Mouse (Mus musculus) splenic B cell, adult 2 months (primary cell): Measurements from ENCODE around the gene E130114P18Rik.

Source experiments
- DNase-seq: peaks from one replicate; pipeline ENCODE4 v3.0.0-alpha.2; 2011; ENCODE audit warnings: low read depth, low spot score
- H3K27me3 ChIP-seq: 2 replicates; pipeline ENCODE4 v1.6.1; 2012; ENCODE audit warnings: mild to moderate bottlenecking, low read length, moderate library complexity, mixed read lengths; ENCODE audit not compliant: control insufficient read depth, poor library complexity, insufficient read depth, severe bottlenecking
- H3K36me3 ChIP-seq: 2 replicates; pipeline ENCODE4 v1.6.1; 2012; ENCODE audit warnings: mild to moderate bottlenecking, low read length, moderate library complexity, mixed read lengths; ENCODE audit not compliant: control insufficient read depth, poor library complexity, insufficient read depth, severe bottlenecking

E130114P18Rik gene

GRCm38 (mm10) chr4:97564656-97565055 lies 213.2 kb downstream of the E130114P18Rik start:
- Histone ChIP-seq H3K36me3 (no peaks in the 10 kb centered on the region), H3K27me3 (no peaks in the 10 kb centered on the region)
- DNase-seq, result peak; percentile 76

DNA sequence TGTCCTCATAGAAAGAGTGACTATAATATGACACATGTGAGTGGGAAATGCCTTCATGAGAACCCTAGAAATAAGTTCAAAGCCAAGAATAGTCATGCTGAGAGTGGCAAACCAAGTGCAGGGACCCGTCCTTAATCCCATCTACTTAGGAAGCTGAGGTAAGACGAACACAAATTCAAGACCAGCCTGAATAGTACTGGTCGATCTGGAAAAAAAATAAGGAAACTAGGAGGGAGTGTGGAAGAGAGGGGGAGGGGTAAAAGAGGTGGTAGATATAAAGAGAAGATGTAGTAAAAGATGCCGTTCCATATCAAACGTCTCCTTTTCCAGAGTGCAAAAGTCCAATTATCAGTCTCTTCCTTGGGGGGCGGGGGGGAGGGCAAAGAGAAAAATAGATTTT lies 213.7 kb downstream of the E130114P18Rik start:
- no peak for DNase-seq
- H3K36me3 ChIP-seq, result no peaks in the 10 kb centered on the region

DNA sequence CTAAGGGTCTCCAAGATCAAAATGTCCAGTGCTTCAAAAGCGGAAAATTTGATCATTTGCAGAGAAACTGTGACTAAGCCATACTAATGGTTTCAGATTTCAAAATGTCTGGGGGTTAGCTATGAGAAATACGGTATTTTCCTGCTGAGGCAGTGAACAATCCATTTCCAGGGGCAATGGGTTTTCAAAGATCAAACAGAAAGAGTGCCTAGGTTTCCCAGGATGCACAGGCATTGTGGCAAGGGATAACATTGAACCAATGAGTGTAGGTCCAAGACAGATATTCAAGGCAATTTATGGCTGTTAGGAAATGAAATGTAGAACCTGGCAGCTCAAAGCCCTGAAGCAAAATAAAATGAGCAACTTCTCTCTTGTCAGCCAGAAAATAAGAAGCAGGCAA lies 220.3 kb downstream of the E130114P18Rik start:
- no peaks in the 10 kb centered on the region for H3K36me3 ChIP-seq
- H3K27me3 ChIP-seq, result no peaks in the 10 kb centered on the region
- DNase-seq, result no peak

More for the DNA sequence above, 213.7 kb downstream of the E130114P18Rik start:
- no peaks in the 10 kb centered on the region for H3K27me3 ChIP-seq

DNA sequence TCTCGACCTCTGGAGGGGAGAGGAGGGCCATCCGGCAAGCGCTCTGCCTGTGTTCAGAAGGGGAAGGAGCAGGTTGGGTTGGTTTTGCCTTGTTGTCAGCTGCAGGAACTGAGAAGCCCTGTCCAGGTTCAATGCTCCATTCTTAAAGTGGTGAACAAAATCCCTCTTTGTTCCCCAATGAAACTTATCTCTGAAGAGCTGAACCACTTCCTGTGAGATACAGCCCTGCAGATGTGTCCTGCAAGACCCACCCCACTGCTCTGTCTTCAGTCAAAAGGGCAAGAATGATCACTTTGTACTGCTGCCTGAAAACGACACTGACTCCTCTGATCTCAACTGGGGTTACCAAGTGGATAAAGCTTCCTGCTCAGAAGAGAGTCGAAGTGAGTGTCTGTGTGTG lies 233.9 kb downstream of the E130114P18Rik start:
- H3K27me3 ChIP-seq, result no peaks in the 10 kb centered on the region
- H3K36me3 ChIP-seq, result no peaks in the 10 kb centered on the region
- peak; percentile 2 for DNase-seq

DNA sequence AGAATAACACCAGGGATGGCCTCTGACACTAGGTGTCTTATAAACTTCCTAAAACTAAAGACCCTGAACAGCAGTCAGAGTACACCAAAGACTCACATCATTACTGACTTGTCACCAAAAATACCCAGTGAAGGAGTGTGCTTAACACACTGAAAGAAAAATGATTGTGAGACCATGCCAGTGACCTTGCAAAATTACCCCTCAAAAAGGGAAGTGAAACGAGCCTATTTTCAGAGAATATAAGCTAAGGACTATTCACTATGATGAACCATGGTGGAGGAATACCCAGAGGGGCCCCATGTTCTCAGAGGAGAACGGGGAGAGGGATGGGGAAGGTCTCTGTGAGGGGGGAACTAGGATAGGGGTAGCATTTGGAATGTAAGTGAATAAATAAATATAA lies 245.8 kb downstream of the E130114P18Rik start:
- peak; percentile 7 for DNase-seq
- Histone ChIP-seq H3K36me3 (no peaks in the 10 kb centered on the region), H3K27me3 (no peaks in the 10 kb centered on the region)

- Histone ChIP-seq H3K36me3 (no peaks in the 10 kb centered on the region), H3K27me3 (no peaks in the 10 kb centered on the region)
- no peak for DNase-seq
Observed at GRCm38 (mm10) chr4:97528517-97528916, 249.4 kb downstream of the E130114P18Rik start.
